Mouse (Mus musculus): ENCODE results near the gene Iqsec3. TPM values are rescaled to one million over a fixed set of nuclear protein-coding genes. Genes with fewer than 3 reads are reported as not detected.

Iqsec3 gene
- polyA plus RNA-seq, 1 experiment, result 0.23 TPM

GRCm38 (mm10) chr6:121494319-121494718 lies 20.8 kb upstream of the Iqsec3 start:
- no peaks in the 10 kb centered on the region for H3K4me1 ChIP-seq (ENCODE audit: control insufficient read depth, insufficient read depth, insufficient read length, low read length)
- TF ChIP-seq POLR2A (IDR thresholded peaks at IDR 0.05; ENCODE audit: low read depth, low read length) (no peak), CTCF (IDR thresholded peaks at IDR 0.05; ENCODE audit: extremely low read depth, insufficient read length, insufficient replicate concordance, low read depth, low read length) (no peak)
- 83% methylated on average over 4 of the region's 4 CpGs for WGBS

DNA sequence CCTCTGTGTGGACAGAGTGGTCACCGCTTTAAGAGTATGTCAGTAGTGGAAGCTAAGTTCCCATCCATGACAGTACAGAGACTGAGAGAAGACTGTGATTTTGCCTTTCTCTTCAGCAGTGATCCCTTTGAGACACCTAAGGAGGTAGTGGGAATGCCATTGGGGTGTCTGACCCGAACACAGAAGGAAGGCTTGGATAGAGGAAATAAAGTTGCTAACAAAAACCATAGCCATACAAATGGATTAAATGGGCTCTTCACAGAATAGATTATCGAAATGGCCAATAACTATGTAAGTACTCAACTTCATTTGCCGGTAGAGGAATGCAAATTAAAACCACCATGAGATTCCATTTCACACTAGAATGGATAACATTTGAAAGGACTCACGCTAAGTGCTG lies 17.9 kb upstream of the Iqsec3 start:
- Histone ChIP-seq H3K36me3 (ENCODE audit: control insufficient read depth, insufficient read depth, low read length) (no peaks in the 10 kb centered on the region), H3K4me1 (ENCODE audit: control insufficient read depth, insufficient read depth, insufficient read length, low read length) (no peaks in the 10 kb centered on the region), H3K4me3 (ENCODE audit: low read depth, low read length) (no peak overlapping the region), H3K27me3 (ENCODE audit: control insufficient read depth, insufficient read depth, low read length) (no peaks in the 10 kb centered on the region), H3K27ac (ENCODE audit: insufficient read depth, low read depth, low read length) (no peak overlapping the region)
- 83% methylated on average over 5 of the region's 5 CpGs for WGBS
- TF ChIP-seq POLR2A (IDR thresholded peaks at IDR 0.05; ENCODE audit: low read depth, low read length), result no peak

More at GRCm38 (mm10) chr6:121494319-121494718, 20.8 kb upstream of the Iqsec3 start:
- Histone ChIP-seq H3K27me3 (ENCODE audit: control insufficient read depth, insufficient read depth, low read length) (no peaks in the 10 kb centered on the region), H3K4me3 (ENCODE audit: low read depth, low read length) (no peak overlapping the region), H3K36me3 (ENCODE audit: control insufficient read depth, insufficient read depth, low read length) (no peaks in the 10 kb centered on the region), H3K27ac (ENCODE audit: insufficient read depth, low read depth, low read length) (no peak overlapping the region)

- no peaks in the 10 kb centered on the region for H3K4me1 ChIP-seq (ENCODE audit: control insufficient read depth, insufficient read depth, insufficient read length, low read length)
- TF ChIP-seq POLR2A (IDR thresholded peaks at IDR 0.05; ENCODE audit: low read depth, low read length) (no peak), CTCF (IDR thresholded peaks at IDR 0.05; ENCODE audit: extremely low read depth, insufficient read length, insufficient replicate concordance, low read depth, low read length) (no peak)
- 34% methylated on average over 5 of the region's 5 CpGs for WGBS
- 0 out of 2 replicates have a peak, but pooled peaks cover 3% of the 10 kb centered on the region for H3K27me3 ChIP-seq (ENCODE audit: control insufficient read depth, insufficient read depth, low read length)
- no peaks in the 10 kb centered on the region for H3K36me3 ChIP-seq (ENCODE audit: control insufficient read depth, insufficient read depth, low read length)
- no peak overlapping the region for H3K27ac ChIP-seq (ENCODE audit: insufficient read depth, low read depth, low read length)
- no peak overlapping the region for H3K4me3 ChIP-seq (ENCODE audit: low read depth, low read length)
These were observed 1.2 kb downstream of the Iqsec3 start for GRCm38 (mm10) chr6:121472273-121472672.

- no peak overlapping the region for H3K27ac ChIP-seq (ENCODE audit: insufficient read depth, low read depth, low read length)
- H3K4me3 ChIP-seq (ENCODE audit: low read depth, low read length), result no peak overlapping the region
- TF ChIP-seq POLR2A (IDR thresholded peaks at IDR 0.05; ENCODE audit: low read depth, low read length) (no peak), CTCF (IDR thresholded peaks at IDR 0.05; ENCODE audit: extremely low read depth, insufficient read length, insufficient replicate concordance, low read depth, low read length) (no peak)
- H3K27me3 ChIP-seq (ENCODE audit: control insufficient read depth, insufficient read depth, low read length), result 0 out of 2 replicates have a peak, but pooled peaks cover 3% of the 10 kb centered on the region
- H3K4me1 ChIP-seq (ENCODE audit: control insufficient read depth, insufficient read depth, insufficient read length, low read length), result no peaks in the 10 kb centered on the region
- no peaks in the 10 kb centered on the region for H3K36me3 ChIP-seq (ENCODE audit: control insufficient read depth, insufficient read depth, low read length)
These were observed 5.2 kb downstream of the Iqsec3 start for GRCm38 (mm10) chr6:121468235-121468634.

DNA sequence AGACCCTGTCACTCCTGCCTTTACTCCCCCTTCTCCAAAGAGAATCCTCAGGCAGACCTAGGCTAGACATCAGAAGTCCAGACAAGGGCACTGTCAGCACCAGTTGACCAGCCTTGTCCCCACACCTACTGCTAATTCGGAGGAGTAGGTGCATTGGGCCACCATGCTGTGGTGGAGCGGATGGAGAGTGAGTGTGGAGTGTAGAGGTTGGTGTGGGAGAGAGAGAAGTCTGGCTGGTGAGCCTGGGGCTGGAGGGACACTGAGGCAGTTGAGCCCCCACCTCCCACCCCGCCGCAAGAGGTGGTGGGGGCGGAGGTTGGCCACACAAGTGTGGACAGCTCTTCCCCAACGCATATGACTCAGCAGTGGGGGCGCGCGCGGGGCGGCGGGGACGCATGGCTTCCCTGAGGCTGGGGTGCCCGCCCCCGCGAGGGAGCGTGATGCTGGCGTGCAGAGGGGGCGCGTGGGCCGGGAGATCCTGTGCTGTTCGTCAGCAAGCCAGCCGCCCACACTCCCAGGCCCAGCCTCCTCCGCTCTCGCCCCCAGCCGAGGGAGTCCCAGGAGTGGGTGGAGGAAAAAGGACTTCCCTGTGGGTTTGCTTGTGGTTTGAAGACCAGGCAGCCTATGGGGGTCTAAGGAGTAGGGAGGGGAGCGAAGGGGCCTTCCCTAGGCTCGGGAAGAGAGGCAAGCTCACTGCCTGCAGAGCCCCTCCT lies 10.7 kb downstream of the Iqsec3 start:
- no peak overlapping the region for H3K27ac ChIP-seq (ENCODE audit: insufficient read depth, low read depth, low read length)
- no peaks in the 10 kb centered on the region for H3K4me1 ChIP-seq (ENCODE audit: control insufficient read depth, insufficient read depth, insufficient read length, low read length)
- 8% methylated on average over 28 of the region's 28 CpGs for WGBS
- H3K4me3 ChIP-seq (ENCODE audit: low read depth, low read length), result no peak overlapping the region
- H3K36me3 ChIP-seq (ENCODE audit: control insufficient read depth, insufficient read depth, low read length), result no peaks in the 10 kb centered on the region
- TF ChIP-seq POLR2A (IDR thresholded peaks at IDR 0.05; ENCODE audit: low read depth, low read length), result no peak
- TF ChIP-seq CTCF (IDR thresholded peaks at IDR 0.05; ENCODE audit: extremely low read depth, insufficient read length, insufficient replicate concordance, low read depth, low read length), result no peak
- H3K27me3 ChIP-seq (ENCODE audit: control insufficient read depth, insufficient read depth, low read length), result no peaks in the 10 kb centered on the region

DNA sequence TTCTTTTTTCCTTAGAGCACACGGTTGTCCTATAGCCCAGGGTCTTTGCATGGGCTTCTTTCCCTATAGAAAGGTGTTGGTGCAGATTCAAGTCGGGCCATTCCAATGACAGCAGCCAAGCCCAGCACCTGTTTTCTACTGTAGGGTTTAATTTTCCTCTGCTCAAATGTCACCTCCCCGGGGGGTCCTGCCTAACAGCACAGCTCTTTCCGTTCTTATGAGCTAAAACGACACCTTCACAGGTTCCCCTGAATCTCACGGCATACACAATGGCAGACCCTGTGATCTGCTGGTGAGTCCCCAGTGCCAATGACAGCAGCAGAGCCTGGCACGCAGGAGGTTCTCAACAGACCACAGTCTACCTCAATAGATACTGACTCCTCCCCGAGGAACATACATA lies 16.1 kb downstream of the Iqsec3 start:
- Histone ChIP-seq H3K27ac (ENCODE audit: insufficient read depth, low read depth, low read length) (no peak overlapping the region), H3K4me3 (ENCODE audit: low read depth, low read length) (no peak overlapping the region), H3K27me3 (ENCODE audit: control insufficient read depth, insufficient read depth, low read length) (no peaks in the 10 kb centered on the region), H3K36me3 (ENCODE audit: control insufficient read depth, insufficient read depth, low read length) (no peaks in the 10 kb centered on the region), H3K4me1 (ENCODE audit: control insufficient read depth, insufficient read depth, insufficient read length, low read length) (no peaks in the 10 kb centered on the region)
- TF ChIP-seq CTCF (IDR thresholded peaks at IDR 0.05; ENCODE audit: extremely low read depth, insufficient read length, insufficient replicate concordance, low read depth, low read length) (no peak), POLR2A (IDR thresholded peaks at IDR 0.05; ENCODE audit: low read depth, low read length) (no peak)
- WGBS, result 51% methylated on average over 8 of the region's 8 CpGs

DNA sequence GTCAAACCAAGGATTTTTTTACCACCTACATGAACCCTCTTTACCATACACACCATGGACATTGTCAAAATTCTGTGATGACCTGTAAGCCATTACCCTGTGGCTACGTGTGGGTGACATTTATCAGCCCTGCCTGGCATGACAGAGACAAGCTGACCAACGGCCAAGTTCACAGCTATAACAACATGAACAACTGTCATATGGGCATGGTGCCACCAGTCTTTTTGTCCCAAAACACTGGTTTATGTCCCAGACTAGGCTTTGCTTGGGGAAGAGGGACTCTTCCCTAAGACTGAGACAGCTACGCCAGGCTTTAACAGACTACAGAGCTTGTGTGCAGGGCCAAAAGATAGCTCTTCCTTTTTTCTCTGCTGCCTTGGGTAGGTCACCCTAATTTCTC lies 16.8 kb downstream of the Iqsec3 start:
- Histone ChIP-seq H3K4me1 (ENCODE audit: control insufficient read depth, insufficient read depth, insufficient read length, low read length) (no peaks in the 10 kb centered on the region), H3K36me3 (ENCODE audit: control insufficient read depth, insufficient read depth, low read length) (no peaks in the 10 kb centered on the region), H3K27ac (ENCODE audit: insufficient read depth, low read depth, low read length) (no peak overlapping the region), H3K4me3 (ENCODE audit: low read depth, low read length) (no peak overlapping the region), H3K27me3 (ENCODE audit: control insufficient read depth, insufficient read depth, low read length) (no peaks in the 10 kb centered on the region)
- 78% methylated on average over 3 of the region's 3 CpGs for WGBS
- TF ChIP-seq POLR2A (IDR thresholded peaks at IDR 0.05; ENCODE audit: low read depth, low read length) (no peak), CTCF (IDR thresholded peaks at IDR 0.05; ENCODE audit: extremely low read depth, insufficient read length, insufficient replicate concordance, low read depth, low read length) (no peak)

All from small intestine, adult 2 months (tissue).